1 mouse cellular context compared by ENCODE assay signal in the genomic region with DNA sequence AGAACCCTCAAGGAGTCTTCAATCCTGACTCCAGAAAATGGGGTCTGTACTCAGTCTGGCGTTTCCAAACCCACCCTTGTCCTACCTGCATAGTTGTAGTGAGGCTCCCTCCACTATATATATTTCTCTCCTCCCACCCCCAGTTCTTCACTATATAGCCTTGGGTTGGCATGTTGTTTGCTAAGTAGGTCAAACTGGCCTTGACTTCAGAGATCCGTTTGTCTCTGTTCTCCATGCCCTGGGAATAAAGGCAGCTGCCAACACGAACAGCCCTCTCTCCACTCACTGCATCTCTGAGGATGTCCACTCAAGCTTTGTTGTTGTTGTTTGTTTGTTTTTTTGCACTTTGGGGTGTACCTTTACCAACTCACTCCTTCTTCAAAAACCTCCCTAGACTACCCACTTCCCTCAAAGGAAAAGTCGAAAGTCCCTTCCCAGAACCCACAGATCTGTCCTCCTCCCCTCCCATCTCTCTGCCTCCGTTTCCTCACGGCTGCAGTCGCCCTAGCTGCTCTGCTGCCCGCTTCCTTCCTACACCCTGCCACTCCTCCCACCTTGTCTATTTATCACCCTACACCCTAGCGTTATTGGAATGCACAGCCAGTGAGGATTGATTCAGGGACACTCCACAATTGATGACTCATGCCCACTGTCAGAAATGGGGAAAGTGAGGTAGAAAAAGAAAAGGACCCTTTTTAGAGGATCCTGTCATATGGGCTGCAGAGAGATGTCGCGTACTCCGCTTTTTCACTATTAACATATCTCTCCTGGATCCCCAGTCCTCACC.
TF ChIP-seq lines count a peak whose summit lies in the region.

No protein-coding gene starts in this region.

TF ChIP-seq in CH12.LX, 34 proteins besides CTCF, POLR2A, EP300 and RAD21:
- TF ChIP-seq USF2 (conservative IDR thresholded peaks at IDR 0.05; ENCODE audit: low read depth, low read length) (no peak), UBTF (IDR thresholded peaks at IDR 0.05; ENCODE audit: low read depth, low read length) (no peak), POLR2AphosphoS2 (IDR thresholded peaks at IDR 0.05; ENCODE audit: low read depth, low read length) (no peak), JUN (IDR thresholded peaks at IDR 0.05; ENCODE audit: insufficient read depth, low read depth, low read length) (no peak), NRF1 (IDR thresholded peaks at IDR 0.05; ENCODE audit: low read depth, low read length) (no peak), MAFK (IDR thresholded peaks at IDR 0.05; ENCODE audit: insufficient replicate concordance, low read length) (no peak), PAX5 (IDR thresholded peaks at IDR 0.05; ENCODE audit: low read length) (no peak), BHLHE40 (IDR thresholded peaks at IDR 0.05; ENCODE audit: low read depth, low read length) (no peak), MAZ (IDR thresholded peaks at IDR 0.05; ENCODE audit: low read depth, low read length) (no peak)
